Mouse (Mus musculus) heart, postnatal 0 days (tissue): ENCODE measurements around the gene Olfr576. TPM values are rescaled to one million over a fixed set of nuclear protein-coding genes. Genes with fewer than 3 reads are reported as not detected.

Experiments
- ATAC-seq: fragments of 200-750 bp; cut with Nextera tagmentation; 2 replicates; pipeline ENCODE4 v1.8.0; 2017; ENCODE audit warnings: low read depth, moderate number of reproducible peaks, moderate library complexity; ENCODE audit not compliant: insufficient read depth
- DNase-seq: peaks from one replicate; pipeline ENCODE4 v3.0.0-alpha.2; 2016; ENCODE audit warnings: low spot score
- H3K27ac ChIP-seq: fragments of 300-500 bp; sonication (generic); 2 replicates; pipeline ENCODE4 v1.5.1; 2014; ENCODE audit warnings: low read depth, mild to moderate bottlenecking
- H3K27me3 ChIP-seq: fragments of 300-500 bp; sonication (generic); 2 replicates; pipeline ENCODE4 v1.6.1; 2014; ENCODE audit warnings: low read length, mixed read lengths; ENCODE audit not compliant: control insufficient read depth, insufficient read depth
- H3K36me3 ChIP-seq: fragments of 300-500 bp; sonication (generic); replicated peaks from 2 replicates; pipeline ENCODE4 v1.6.1; 2014; ENCODE audit warnings: low read length, mixed read lengths; ENCODE audit not compliant: control insufficient read depth, insufficient read depth
- H3K4me1 ChIP-seq: fragments of 300-500 bp; sonication (generic); 2 replicates; pipeline ENCODE4 v1.6.1; 2014; ENCODE audit warnings: antibody characterized with exemption; ENCODE audit not compliant: control insufficient read depth, insufficient read depth
- H3K4me2 ChIP-seq: fragments of 300-500 bp; sonication (generic); 2 replicates; pipeline ENCODE4 v1.6.1; 2014; ENCODE audit warnings: low read depth, mild to moderate bottlenecking, low read length, moderate library complexity
- H3K4me3 ChIP-seq: fragments of 300-500 bp; sonication (generic); 2 replicates; pipeline ENCODE4 v1.5.1; 2014; ENCODE audit warnings: low read depth, low read length
- H3K9ac ChIP-seq: fragments of 300-500 bp; sonication (generic); replicated peaks from 2 replicates; pipeline ENCODE4 v1.6.1; 2014; ENCODE audit warnings: low read depth, low read length, mixed read lengths
- H3K9me3 ChIP-seq: fragments of 300-500 bp; sonication (generic); replicated peaks from 2 replicates; pipeline ENCODE4 v1.6.1; 2016; ENCODE audit warnings: low read length; ENCODE audit not compliant: control insufficient read depth
- CTCF ChIP-seq: IDR thresholded peaks from 2 replicates; pipeline ENCODE4 v1.5.1; 2016; ENCODE audit warnings: antibody characterized with exemption, control low read depth, low read depth
- EP300 ChIP-seq: IDR thresholded peaks from 2 replicates; pipeline ENCODE4 v1.6.1; 2016; ENCODE audit warnings: antibody characterized with exemption, low read depth
- WGBS: fragments of 180-500 bp; shearing (Covaris S2); extraction: QIAGEN DNeasy Blood & Tissue Kit; methylation state at CpG from one replicate; pipeline ENCODE4 v1.1.7; 2014; 5-methylcytosine and 5-hydroxymethylcytosine counted together
- polyA plus RNA-seq: library from polyadenylated mRNA; unstranded; fragments of >200 nt; fragmentation: Nextera tagmentation; extraction: Ambion mirVana; gene quantifications from 2 replicates; pipeline ENCODE4 v1.2.1, GENCODE M21; 2015
- total RNA-seq: library from RNA; depleted of rRNA; stranded (reverse); fragments of >200 nt; gene quantifications from 2 replicates; pipeline ENCODE4 v1.2.3, GENCODE M21; 2014; ENCODE audit warnings: low replicate concordance

Gene Olfr576
- total and polyA plus RNA-seq, 2 experiments from 2014 or later = not detected

DNA sequence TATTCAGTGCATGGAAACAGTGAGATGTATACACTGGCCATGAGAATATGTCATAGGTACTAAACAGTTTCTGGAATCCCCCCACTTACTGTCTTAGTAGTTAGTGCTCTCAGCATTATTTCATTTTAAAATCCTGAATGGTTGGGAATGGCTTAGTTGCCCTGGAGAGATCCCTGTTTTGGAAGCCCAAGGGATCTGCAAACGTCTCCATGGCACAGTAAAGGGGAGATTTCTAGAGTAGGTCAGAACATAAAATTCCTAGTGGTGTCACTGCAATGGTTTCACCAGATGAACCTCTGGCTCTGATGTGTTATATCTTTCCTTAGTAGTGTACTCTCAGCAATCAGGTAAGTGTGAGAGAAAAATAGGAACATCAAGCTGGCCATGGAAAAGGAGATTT, 38.4 kb upstream of the Olfr576 start, which contains the start of gene Olfr572:
TSS of gene Olfr572 (plus strand) at position 301 of the 400 bp plus-strand sequence.
- WGBS = 57% methylated on average over 1 of the region's 1 CpGs
- H3K36me3 ChIP-seq = no peaks in the 10 kb centered on the region
- no peak for ATAC-seq

DNA sequence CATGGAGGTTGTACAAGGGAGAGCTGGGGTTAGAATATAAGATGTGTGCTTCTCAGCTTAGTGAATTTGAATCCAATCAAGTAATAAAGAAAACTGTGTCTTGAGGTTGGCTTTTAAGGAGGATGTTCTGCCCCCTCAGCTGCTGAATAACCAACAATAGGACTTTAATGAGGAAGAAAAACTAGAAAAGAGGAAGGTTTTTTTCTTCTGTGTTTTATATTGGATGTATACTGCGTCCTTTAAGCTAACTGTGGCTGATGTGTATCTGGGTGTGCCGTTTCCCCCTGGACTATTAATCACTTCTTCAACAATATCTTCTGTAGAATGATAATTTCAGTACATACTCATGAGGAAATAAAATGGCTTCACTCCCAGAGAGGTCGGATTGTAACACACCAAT, 35.4 kb upstream of the Olfr576 start:
- Histone ChIP-seq H3K9me3 (no peaks in the 10 kb centered on the region), H3K36me3 (no peaks in the 10 kb centered on the region), H3K4me1 (no peaks in the 10 kb centered on the region), H3K9ac (no peak overlapping the region), H3K27me3 (no peaks in the 10 kb centered on the region), H3K4me3 (no peak overlapping the region), H3K27ac (no peak overlapping the region), H3K4me2 (no peak overlapping the region)
- ATAC-seq (no peak), DNase-seq (no peak)
- TF ChIP-seq EP300 (no peak), CTCF (no peak)
- 66% methylated on average over 3 of the region's 3 CpGs for WGBS

More for the DNA sequence above, 38.4 kb upstream of the Olfr576 start, which contains the start of gene Olfr572:
- no peak for TF ChIP-seq CTCF
- no peak for TF ChIP-seq EP300
- H3K4me2 ChIP-seq = no peak within 1 kb of the TSS
- H3K4me1 ChIP-seq = no peaks in the 10 kb centered on the region
- H3K4me3 ChIP-seq = no peak within 1 kb of the TSS
- H3K9me3 ChIP-seq = no peaks in the 10 kb centered on the region
- DNase-seq = no peak
- no peaks in the 10 kb centered on the region for H3K27me3 ChIP-seq
- H3K27ac ChIP-seq = no peak within 1 kb of the TSS
- no peak within 1 kb of the TSS for H3K9ac ChIP-seq

GRCm38 (mm10) chr7:102942475-102942874, 20.0 kb upstream of the Olfr576 start, which contains the start of gene Olfr573-ps1:
TSS of gene Olfr573-ps1 (minus strand) at chr7:102942575.
- no peak within 1 kb of the TSS for H3K4me2 ChIP-seq
- H3K4me1 ChIP-seq = no peaks in the 10 kb centered on the region
- H3K27ac ChIP-seq = no peak within 1 kb of the TSS
- H3K9ac ChIP-seq = no peak within 1 kb of the TSS
- TF ChIP-seq EP300 = no peak
- no peak within 1 kb of the TSS for H3K4me3 ChIP-seq
- ATAC-seq (no peak), DNase-seq (no peak)
- no peaks in the 10 kb centered on the region for H3K9me3 ChIP-seq
- no peaks in the 10 kb centered on the region for H3K27me3 ChIP-seq
- 85% methylated on average over 2 of the region's 2 CpGs for WGBS
- no peaks in the 10 kb centered on the region for H3K36me3 ChIP-seq

- Histone ChIP-seq H3K27me3 (no peaks in the 10 kb centered on the region), H3K36me3 (no peaks in the 10 kb centered on the region), H3K4me3 (no peak overlapping the region), H3K9me3 (no peaks in the 10 kb centered on the region), H3K27ac (no peak overlapping the region), H3K9ac (no peak overlapping the region), H3K4me1 (no peaks in the 10 kb centered on the region), H3K4me2 (no peak overlapping the region)
- ATAC-seq = no peak
- no peak for TF ChIP-seq EP300
- no peak for TF ChIP-seq CTCF
- WGBS = 87% methylated on average over 1 of the region's 1 CpGs
- DNase-seq = no peak
These were observed 19.0 kb upstream of the Olfr576 start for GRCm38 (mm10) chr7:102943417-102943816.

DNA sequence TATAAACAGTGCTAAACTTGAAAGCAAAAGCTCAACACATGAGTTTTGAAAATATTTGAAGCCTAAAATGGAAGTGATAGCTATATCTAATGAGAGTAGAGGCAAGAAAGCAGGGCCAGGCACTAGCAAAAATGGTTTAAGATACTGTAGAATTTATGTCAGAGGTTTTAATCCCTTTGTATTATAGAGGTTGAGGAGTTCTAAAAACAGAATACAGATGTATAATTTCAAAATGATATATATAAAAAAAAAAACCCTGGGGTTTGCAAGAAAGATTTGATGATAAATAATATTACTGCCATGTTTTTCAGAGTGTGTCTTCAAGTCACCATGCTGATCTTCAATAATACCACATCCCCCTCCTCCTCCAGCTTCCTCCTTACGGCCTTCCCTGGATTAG, 14.3 kb upstream of the Olfr576 start, which contains the start of gene Olfr574:
TSS of gene Olfr574 (plus strand) at position 301 of the 400 bp plus-strand sequence.
- DNase-seq (no peak), ATAC-seq (no peak)
- H3K9me3 ChIP-seq = no peaks in the 10 kb centered on the region
- H3K4me1 ChIP-seq = no peaks in the 10 kb centered on the region
- no peaks in the 10 kb centered on the region for H3K36me3 ChIP-seq
- H3K27me3 ChIP-seq = no peaks in the 10 kb centered on the region
- no peak within 1 kb of the TSS for H3K27ac ChIP-seq
- 82% methylated on average over 1 of the region's 1 CpGs for WGBS
- H3K4me2 ChIP-seq = no peak within 1 kb of the TSS
- H3K4me3 ChIP-seq = no peak within 1 kb of the TSS
- H3K9ac ChIP-seq = no peak within 1 kb of the TSS
- TF ChIP-seq CTCF = no peak
- no peak for TF ChIP-seq EP300

GRCm38 (mm10) chr7:102950732-102951131, 11.7 kb upstream of the Olfr576 start:
- no peak for ATAC-seq
- Histone ChIP-seq H3K27ac (no peak overlapping the region), H3K36me3 (no peaks in the 10 kb centered on the region), H3K4me2 (no peak overlapping the region), H3K9me3 (no peaks in the 10 kb centered on the region), H3K4me3 (no peak overlapping the region), H3K27me3 (no peaks in the 10 kb centered on the region), H3K4me1 (no peaks in the 10 kb centered on the region), H3K9ac (no peak overlapping the region)
- no peak for TF ChIP-seq EP300
- TF ChIP-seq CTCF = no peak
- DNase-seq = no peak
- WGBS = 65% methylated on average over 1 of the region's 1 CpGs
